In genomic region chr2:75046892-75047291, GRCm38 (mm10) we compare ENCODE assay signal across 15 mouse cellular contexts.
"Had no signal": no experiment of that assay in that cellular context is flagged by ENCODE, and none has a peak within 500 bp of the region (broad histone marks: within the 10 kb centered on the region; RNA-seq: fewer than 3 reads in every experiment).

No protein-coding gene starts in this region.

- H3K4me2 ChIP-seq: limb, embryonic 15.5 days; liver, embryonic 12.5 days; lung, embryonic 14.5 days; neural tube, embryonic 12.5 days had no signal

- ATAC-seq: liver, embryonic 12.5 days had no signal

- H3K4me1 ChIP-seq: limb, embryonic 15.5 days; liver, embryonic 12.5 days; neural tube, embryonic 12.5 days had no signal

- H3K27me3 ChIP-seq: liver, embryonic 12.5 days; neural tube, embryonic 12.5 days had no signal

- H3K9ac ChIP-seq: limb, embryonic 15.5 days; liver, embryonic 12.5 days; lung, embryonic 14.5 days; neural tube, embryonic 12.5 days had no signal

- H3K27ac ChIP-seq: layer of hippocampus, adult 2 months; limb, embryonic 15.5 days; liver, embryonic 12.5 days; midbrain, embryonic 10.5 days; neural tube, embryonic 12.5 days; stomach, postnatal 0 days had no signal

- DNase-seq: kidney, postnatal 10 days; kidney, postnatal 4 days; left cerebral cortex, postnatal 4 days; lung, embryonic 14.5 days; lung, postnatal 10 days; lung, postnatal 4 days; midbrain, embryonic 14.5 days; retina, postnatal 1 day; thymus, postnatal 14 days had no signal

- H3K36me3 ChIP-seq: limb, embryonic 15.5 days; liver, embryonic 12.5 days; midbrain, embryonic 10.5 days; neural tube, embryonic 12.5 days had no signal

- H3K4me3 ChIP-seq: layer of hippocampus, adult 2 months; limb, embryonic 15.5 days; liver, embryonic 12.5 days; midbrain, embryonic 10.5 days; neural tube, embryonic 12.5 days had no signal

- H3K9me3 ChIP-seq: limb, embryonic 15.5 days; liver, embryonic 12.5 days; midbrain, embryonic 10.5 days; neural tube, embryonic 12.5 days had no signal
